Mouse (Mus musculus) gastrocnemius, postnatal 10 days (tissue): ENCODE measurements around the gene Nr1h3. TPM values are rescaled to one million over a fixed set of nuclear protein-coding genes. Genes with fewer than 3 reads are reported as not detected.
A peak's percentile ranks its signal among the peaks of the same experiment; 100 is the strongest.

Experiments used
- DNase-seq: peaks from one replicate; pipeline ENCODE4 v3.0.0; 2021; ENCODE audit warnings: mixed read lengths
- total RNA-seq, 2 experiments: library from RNA; stranded (reverse); gene quantifications; 2 replicates each; pipeline ENCODE4 v1.2.3; 2021

Gene Nr1h3
- total RNA-seq, 2 experiments from 2014 or later, result 3.7 to 4.0 TPM

GRCm38 (mm10) chr2:91186208-91186607 lies 16.4 kb downstream of the Nr1h3 start:
- no peak for DNase-seq

GRCm38 (mm10) chr2:91183711-91184405 lies 18.8 kb downstream of the Nr1h3 start, which contains the start of gene Madd:
Gene Madd, minus strand, starts transcription at chr2:91183837.
- no peak for DNase-seq

- DNase-seq, result peak; percentile 71
These were observed 19.5 kb downstream of the Nr1h3 start for GRCm38 (mm10) chr2:91183148-91183513.

- DNase-seq, result peak; percentile 58
These were observed 20.1 kb downstream of the Nr1h3 start for GRCm38 (mm10) chr2:91182405-91183147.

DNA sequence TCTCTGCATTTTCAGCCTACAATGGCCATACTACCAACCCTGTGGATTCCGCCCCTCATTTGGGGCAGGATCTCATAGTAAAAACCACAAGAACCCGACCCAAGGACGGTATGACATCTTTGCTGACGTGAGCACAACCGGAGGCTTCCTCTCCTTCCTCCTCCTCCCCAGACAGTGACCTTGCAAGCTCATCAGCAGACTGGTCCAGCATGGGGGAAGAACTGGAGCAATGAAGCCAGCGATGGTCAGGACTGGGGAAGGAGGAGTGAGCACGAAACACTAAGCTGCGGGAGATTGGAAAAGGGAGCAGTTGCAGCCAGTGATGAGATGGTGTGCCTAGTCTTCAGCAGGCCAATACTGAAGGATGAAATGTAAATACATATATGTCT lies 20.6 kb downstream of the Nr1h3 start:
- no peak for DNase-seq

DNA sequence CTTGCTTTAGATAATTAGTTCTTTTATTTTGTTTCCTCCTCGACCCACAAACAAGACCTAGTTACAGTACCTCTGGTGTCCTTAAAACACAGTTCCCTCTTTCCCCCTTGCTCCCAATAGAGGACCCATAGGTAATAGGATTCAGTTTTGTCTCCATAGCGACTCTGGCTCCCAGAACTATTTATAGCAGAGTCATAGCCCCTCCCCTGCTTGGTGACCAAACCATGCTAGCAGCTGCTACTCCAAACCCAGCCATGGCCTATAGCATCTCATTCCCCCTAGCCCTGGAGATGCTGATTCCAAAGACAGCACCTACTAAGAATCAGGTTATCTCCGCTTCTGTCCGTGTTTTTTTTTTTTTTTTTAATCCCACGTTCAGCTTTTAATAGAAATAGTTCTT lies 21.9 kb downstream of the Nr1h3 start:
- DNase-seq, result no peak

DNA sequence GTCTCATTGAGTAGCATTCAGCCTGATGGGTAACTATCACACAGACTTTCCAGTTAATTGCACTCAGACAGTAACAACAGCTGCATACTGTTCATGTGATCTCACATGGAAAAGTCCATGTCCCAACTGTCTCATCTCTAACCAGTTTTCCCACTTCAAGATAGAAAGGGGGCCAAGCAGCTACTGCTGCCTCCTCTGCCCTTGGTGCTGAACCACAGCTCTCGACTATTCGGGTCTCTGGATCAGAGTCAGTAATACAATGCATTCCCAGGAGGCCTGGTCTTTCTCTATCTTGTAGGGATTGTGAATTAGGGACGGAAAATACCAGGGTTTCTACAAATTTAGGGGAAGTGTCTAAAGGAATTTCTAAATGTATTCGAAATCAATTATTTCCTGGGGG lies 22.8 kb downstream of the Nr1h3 start:
- DNase-seq, result no peak

DNA sequence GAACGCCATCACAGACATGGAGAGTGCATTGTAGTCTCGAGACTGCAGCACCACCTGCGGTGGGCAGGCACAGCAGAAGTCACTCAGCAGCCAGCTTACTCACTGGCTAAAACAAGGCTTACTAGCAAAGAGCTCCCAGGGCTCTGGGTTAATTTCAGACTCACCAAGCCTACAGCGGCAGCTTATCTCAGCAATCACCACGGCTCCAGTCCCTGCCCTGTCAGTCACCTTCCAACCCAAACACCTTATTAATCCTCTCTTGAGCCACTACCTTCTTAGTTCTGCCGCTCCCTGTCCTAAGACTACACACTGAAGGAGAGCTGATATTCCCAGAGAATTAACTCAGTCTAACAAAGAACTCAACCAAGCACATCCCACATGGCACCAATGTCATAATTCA lies 26.4 kb downstream of the Nr1h3 start:
- DNase-seq, result no peak

DNA sequence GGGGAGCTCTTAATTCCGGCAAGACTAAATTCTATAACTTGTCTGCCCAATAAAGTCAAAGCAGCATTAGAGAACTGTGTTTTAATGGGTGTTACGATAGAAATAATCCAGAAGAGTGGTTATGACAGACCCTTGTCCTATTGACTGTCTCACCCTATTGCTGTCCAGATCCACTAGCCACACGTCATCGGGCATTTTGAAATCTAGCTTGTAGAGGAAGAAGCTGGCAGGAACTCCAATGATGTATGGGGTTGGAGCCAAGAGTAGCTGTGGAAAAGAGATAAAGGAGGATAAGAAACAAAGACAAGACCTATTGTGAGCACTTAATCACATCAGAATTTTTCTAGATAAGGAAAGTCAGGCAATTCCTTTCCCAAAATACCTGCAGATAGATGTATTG lies 27.1 kb downstream of the Nr1h3 start:
- no peak for DNase-seq

DNA sequence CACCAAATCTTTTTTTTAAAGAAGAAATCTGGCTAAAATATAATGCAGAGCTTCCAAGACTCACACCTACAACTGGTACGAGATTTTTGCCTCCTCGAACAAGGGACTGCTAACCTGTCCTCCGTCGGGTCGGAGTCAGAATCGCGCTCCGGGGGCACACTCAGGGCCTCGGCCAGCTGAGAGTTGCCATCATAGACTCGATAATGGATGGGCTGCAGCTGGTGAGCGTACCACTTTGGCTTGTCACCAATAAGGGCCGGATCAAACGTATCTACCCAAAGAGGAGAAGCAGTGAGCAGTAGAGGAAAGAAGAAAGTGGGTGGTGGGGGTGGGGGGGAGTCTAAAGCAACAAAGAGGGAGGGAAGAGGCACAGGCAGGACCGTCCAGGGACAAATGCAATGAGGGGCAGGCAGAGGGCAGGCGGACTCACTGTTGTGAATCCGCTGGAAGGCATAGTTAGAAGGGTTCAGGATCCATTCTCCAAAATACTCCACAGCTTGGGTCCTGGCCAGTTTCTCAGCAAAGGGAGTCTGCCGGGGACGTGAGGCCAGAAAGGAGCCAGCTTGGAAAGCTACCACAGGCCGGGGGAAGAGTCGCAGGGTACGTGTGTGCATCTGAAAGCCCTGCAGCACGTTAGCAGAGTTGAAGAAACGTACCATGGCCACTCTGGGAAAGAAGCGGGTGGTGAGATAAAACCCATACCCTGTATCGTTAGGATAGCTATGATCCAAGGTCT lies 32.9 kb downstream of the Nr1h3 start:
- no peak for DNase-seq

GRCm38 (mm10) chr2:91167629-91168028 lies 35.0 kb downstream of the Nr1h3 start:
- DNase-seq, result no peak

DNA sequence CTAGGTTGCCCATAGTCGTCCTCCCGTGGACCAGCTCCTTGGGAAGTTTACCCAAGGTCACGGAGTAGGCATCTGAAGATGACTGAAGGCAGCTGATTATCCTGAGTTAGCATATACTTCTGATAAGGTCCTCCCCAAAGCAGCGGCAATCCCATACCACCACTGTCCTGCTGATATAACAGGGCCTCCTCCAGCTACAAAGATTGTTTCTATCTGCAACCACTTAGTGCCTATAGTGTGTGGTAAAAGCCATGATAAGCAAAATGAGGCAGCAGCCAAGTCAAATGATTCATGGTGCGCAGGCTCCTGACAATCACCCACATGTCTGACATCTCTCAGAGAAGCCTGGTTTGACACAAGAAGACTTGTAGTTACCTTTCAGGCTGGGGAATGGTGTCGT lies 37.6 kb downstream of the Nr1h3 start:
- no peak for DNase-seq

DNA sequence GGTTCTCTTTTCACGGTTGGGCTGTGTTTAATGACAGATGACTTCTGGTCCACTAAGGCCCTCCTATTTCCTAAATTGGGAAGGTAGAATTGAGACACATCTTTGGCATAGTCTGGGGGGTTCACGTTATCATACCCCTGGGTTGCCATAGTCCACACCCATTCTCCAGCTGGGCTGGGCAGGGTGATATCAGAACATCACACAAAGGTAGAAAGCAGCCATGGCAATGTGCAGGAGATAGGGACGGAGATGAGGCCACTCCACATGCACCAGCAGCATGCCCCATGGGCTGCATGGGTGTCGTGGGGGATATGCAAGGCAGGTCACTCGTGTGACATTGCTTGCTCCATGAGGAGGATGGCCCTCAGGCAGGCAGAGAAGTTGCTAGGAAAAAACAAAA lies 39.1 kb downstream of the Nr1h3 start:
- no peak for DNase-seq

DNA sequence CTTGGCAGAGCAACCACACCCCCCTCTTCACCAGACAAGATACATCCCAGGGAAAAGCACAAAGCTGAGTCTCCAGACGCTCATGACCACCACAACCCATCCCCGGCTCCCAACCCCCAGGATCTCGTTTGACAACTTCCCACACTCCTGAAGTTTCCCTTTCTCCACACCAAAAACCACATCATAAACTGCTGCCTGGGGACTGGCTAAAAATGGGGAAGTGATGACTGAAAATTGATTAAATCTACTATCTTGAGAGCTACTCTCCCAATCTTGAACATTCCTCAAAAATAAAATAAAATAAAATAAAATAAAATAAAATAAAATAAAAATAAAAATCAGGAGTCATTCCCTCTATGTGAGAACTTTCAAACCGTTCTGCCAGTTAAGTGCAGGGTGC lies 39.7 kb downstream of the Nr1h3 start:
- no peak for DNase-seq

DNA sequence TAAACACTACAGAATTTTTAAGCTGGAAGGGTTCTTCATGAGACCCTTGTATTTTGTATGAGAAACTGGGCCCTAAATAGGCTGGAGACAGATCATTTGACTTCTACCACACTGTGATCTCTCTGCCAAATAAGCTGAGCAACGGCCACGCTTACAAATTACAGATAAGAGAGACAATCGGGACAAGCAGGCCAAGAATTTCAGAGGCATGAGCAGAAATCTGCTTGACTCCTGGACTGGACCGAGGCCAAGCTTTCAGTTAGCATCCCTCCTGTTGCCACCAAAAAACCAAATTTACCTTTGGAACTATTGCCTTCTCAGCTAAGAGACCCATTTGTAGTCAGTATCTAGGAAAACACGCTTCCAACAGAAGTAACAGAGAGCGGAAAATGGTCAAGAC lies 42.0 kb downstream of the Nr1h3 start:
- DNase-seq, result no peak

- no peak for DNase-seq
These were observed 45.5 kb downstream of the Nr1h3 start for GRCm38 (mm10) chr2:91157002-91157752.

- DNase-seq, result no peak
These were observed 48.5 kb downstream of the Nr1h3 start for GRCm38 (mm10) chr2:91154091-91154490.

GRCm38 (mm10) chr2:91152885-91153377 lies 49.7 kb downstream of the Nr1h3 start:
- DNase-seq, result no peak

GRCm38 (mm10) chr2:91151331-91151730 lies 51.3 kb downstream of the Nr1h3 start:
- no peak for DNase-seq

- DNase-seq, result no peak
These were observed 54.5 kb downstream of the Nr1h3 start for GRCm38 (mm10) chr2:91148101-91148500.

DNA sequence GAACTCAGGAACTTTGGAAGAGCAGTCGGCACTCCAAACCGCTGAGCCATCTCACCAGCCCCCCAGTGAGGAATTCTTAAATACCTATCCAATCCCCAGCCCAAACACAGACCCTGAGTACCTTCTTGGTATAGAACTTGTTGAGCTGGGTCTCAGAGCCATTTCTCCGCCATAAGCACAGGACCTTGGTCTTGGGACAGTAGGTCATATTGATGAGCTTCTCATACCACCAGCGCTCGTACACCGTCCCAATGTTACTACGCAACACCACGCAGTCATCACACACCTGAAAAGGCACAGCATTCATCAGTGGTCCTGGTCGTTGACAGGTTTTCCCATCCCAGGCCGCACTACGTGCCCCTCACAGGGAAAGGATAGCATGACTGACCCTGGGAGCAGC lies 59.2 kb downstream of the Nr1h3 start:
- DNase-seq, result no peak

- DNase-seq, result no peak
These were observed 59.7 kb downstream of the Nr1h3 start for GRCm38 (mm10) chr2:91142920-91143319.
